Mouse (Mus musculus) macrophage (primary cell): ENCODE results near the gene Prkab1. TPM values are rescaled to one million over a fixed set of nuclear protein-coding genes. Genes with fewer than 3 reads are reported as not detected.
A peak's percentile ranks its signal among the peaks of the same experiment; 100 is the strongest.

Source experiments
- H3K27ac ChIP-seq: fragments of 350-480 bp; formaldehyde crosslinking; 2 replicates; pipeline ENCODE4 v1.9.0; 2021
- H3K36me3 ChIP-seq: fragments of 350-480 bp; formaldehyde crosslinking; 2 replicates; pipeline ENCODE4 v1.9.0; 2021; ENCODE audit errors: inconsistent target
- H3K4me3 ChIP-seq: fragments of 350-480 bp; formaldehyde crosslinking; 2 replicates; pipeline ENCODE4 v1.9.0; 2021; ENCODE audit errors: inconsistent target
- H3K79me2 ChIP-seq: fragments of 350-480 bp; formaldehyde crosslinking; 2 replicates; pipeline ENCODE4 v1.9.0; 2021; ENCODE audit errors: inconsistent target
- WGBS: methylation state at CpG from one replicate; pipeline ENCODE4 v1.1.7; 2026; ENCODE audit warnings: inconsistent platforms; ENCODE audit not compliant: missing documents; 5-methylcytosine and 5-hydroxymethylcytosine counted together
- polyA plus RNA-seq: library from polyadenylated mRNA; stranded (reverse); fragments of 250-400 nt; gene quantifications from 3 replicates; pipeline ENCODE4 v1.2.4, GENCODE M21; 2018; ENCODE audit warnings: inconsistent platforms

Gene Prkab1
- polyA plus RNA-seq, 1 experiment from 2014 or later: 36.5 TPM

DNA sequence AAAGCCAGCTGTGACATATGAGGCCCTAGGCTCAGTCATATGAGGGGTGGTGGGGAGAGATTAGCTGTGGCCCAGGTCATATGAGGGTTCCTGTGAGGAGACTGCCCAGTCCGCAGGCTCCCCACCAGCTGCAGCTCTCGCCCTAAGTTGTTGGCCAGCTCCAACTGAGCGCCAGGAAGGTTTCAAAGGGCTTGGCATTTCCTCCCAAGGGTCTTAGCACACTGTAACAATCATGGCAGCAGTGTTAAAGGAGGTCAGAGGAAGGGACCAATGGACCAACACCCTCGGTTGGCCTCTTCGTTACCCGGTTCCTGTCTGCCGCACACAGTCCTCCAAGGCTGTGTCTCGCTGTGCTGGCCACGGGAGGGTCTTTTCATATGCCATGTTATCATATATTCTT, 43.8 kb downstream of the Prkab1 start:
- no peak overlapping the region for H3K27ac ChIP-seq
- H3K36me3 ChIP-seq: no peaks in the 10 kb centered on the region
- no peak overlapping the region for H3K4me3 ChIP-seq
- H3K79me2 ChIP-seq: no peaks in the 10 kb centered on the region
- 95% methylated on average over 8 of the region's 9 CpGs for WGBS

DNA sequence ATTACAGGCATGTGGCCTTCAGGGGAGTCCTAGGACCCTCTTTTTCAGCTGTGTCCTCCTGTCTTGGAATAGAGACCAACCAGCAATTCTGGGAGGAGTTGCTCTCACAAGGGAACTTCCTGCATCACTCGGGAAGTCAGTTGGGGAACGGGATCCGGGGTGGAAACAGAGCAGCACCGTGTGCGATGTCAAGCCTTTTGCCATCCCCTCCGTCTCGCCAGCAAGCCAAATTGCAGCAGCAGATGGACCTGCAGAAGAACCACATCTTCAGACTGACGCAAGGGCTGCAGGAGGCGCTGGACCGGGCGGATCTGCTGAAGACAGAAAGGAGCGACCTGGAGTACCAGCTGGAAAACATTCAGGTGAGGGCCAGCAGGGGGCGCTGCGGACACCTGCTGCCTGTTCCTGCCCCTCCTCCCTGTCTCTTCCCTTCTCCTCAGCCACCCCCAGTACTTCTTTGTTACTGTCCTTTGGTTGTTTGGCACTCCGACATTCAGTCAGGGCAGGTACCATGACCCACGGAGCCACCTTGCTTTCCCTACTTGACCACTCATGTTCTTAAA, 45.1 kb downstream of the Prkab1 start:
- WGBS: 82% methylated on average over 14 of the region's 16 CpGs
- H3K27ac ChIP-seq: no peak overlapping the region
- H3K36me3 ChIP-seq: no peaks in the 10 kb centered on the region
- H3K79me2 ChIP-seq: no peaks in the 10 kb centered on the region
- no peak overlapping the region for H3K4me3 ChIP-seq

- Histone ChIP-seq H3K79me2 (no peaks in the 10 kb centered on the region), H3K4me3 (no peak overlapping the region), H3K27ac (peak overlapping the region; percentile 68), H3K36me3 (no peaks in the 10 kb centered on the region)
- 73% methylated on average over 5 of the region's 5 CpGs for WGBS
Measured at GRCm38 (mm10) chr5:115978255-115978654, 46.1 kb downstream of the Prkab1 start.

DNA sequence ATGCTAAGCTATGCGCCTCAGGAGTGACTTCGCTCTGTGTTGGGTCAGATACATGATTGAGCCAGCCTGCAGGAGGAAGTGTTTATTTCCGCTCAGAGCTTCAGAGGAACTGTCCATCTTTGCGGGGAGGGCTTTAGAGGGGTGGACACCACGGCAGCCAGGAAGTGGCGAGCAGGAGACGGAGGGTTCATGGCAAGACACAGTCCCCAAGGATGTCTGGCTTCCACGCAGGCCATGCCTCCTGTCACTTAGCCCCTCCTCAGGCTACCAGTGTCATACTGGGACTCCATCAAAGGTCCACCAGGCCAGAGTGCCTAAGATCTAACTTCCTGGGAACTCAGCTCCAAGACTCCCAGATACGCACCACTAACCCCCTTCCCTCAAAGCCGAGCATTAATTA, 46.6 kb downstream of the Prkab1 start:
- H3K4me3 ChIP-seq: no peak overlapping the region
- 20% methylated on average over 10 of the region's 10 CpGs for WGBS
- no peaks in the 10 kb centered on the region for H3K36me3 ChIP-seq
- no peaks in the 10 kb centered on the region for H3K79me2 ChIP-seq
- H3K27ac ChIP-seq: peak overlapping the region; percentile 68

GRCm38 (mm10) chr5:115977266-115977665, 47.0 kb downstream of the Prkab1 start:
- WGBS: 52% methylated on average over 10 of the region's 10 CpGs
- Histone ChIP-seq H3K27ac (peak overlapping the region; percentile 68), H3K79me2 (no peaks in the 10 kb centered on the region), H3K4me3 (no peak overlapping the region), H3K36me3 (no peaks in the 10 kb centered on the region)

- Histone ChIP-seq H3K36me3 (no peaks in the 10 kb centered on the region), H3K27ac (no peak overlapping the region), H3K79me2 (no peaks in the 10 kb centered on the region), H3K4me3 (no peak overlapping the region)
- 98% methylated on average over 5 of the region's 5 CpGs for WGBS
Measured at GRCm38 (mm10) chr5:115976446-115976845, 47.9 kb downstream of the Prkab1 start.

- Histone ChIP-seq H3K36me3 (no peaks in the 10 kb centered on the region), H3K27ac (no peak overlapping the region), H3K79me2 (no peaks in the 10 kb centered on the region), H3K4me3 (no peak overlapping the region)
- WGBS: 97% methylated on average over 10 of the region's 10 CpGs
Measured at GRCm38 (mm10) chr5:115975672-115976071, 48.6 kb downstream of the Prkab1 start.

- Histone ChIP-seq H3K79me2 (no peaks in the 10 kb centered on the region), H3K4me3 (no peak overlapping the region), H3K27ac (no peak overlapping the region), H3K36me3 (no peaks in the 10 kb centered on the region)
- WGBS: 83% methylated on average over 15 of the region's 15 CpGs
Measured at GRCm38 (mm10) chr5:115971236-115971635, 53.1 kb downstream of the Prkab1 start.

Other genes with a start within 250 kb of the Prkab1 start
- gene Cit, start 179.2 kb downstream of the Prkab1 start, polyA plus RNA-seq: 0.46 to 2.4 TPM (median 1.9 TPM) in 3 replicates
- gene Tmem233, start 58.7 kb upstream of the Prkab1 start, polyA plus RNA-seq: not detected in 3 replicates